Mouse (Mus musculus) CH12F3 (cell line): ENCODE measurements around the gene Adarb1.

ENCODE experiments used
- in situ Hi-C: fragments of 300-500 bp; cut with MboI; formaldehyde crosslinking; loops from 2 replicates; pipeline ENCODE4 v1.14.3; 2020; ENCODE audit warnings: low sequenced_read_pairs

Gene Adarb1

DNA sequence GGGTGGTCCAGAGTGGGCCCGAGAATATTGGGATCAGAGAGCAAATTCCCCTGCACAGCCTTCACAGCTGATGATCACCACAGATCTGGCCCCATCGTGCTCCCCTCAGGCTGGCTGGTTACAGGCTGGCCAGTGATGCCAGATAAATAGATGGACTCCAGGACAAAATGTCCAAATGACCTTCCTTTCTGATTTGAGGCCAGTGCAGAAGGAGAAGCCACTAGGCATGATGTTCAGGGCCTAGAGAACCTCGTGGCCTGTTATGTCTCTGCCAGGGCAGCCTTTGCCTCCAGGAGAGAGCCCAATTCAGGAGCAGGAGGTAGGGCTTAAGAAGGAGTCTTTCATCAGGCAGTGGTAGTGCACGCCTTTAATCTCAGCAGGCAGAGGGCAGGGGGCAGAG is 17.3 kb upstream of the Adarb1 start:
- in situ Hi-C loops = no loop called here

- in situ Hi-C loops = no loop called here
These were observed 16.5 kb upstream of the Adarb1 start for GRCm38 (mm10) chr10:77434457-77435151.

DNA sequence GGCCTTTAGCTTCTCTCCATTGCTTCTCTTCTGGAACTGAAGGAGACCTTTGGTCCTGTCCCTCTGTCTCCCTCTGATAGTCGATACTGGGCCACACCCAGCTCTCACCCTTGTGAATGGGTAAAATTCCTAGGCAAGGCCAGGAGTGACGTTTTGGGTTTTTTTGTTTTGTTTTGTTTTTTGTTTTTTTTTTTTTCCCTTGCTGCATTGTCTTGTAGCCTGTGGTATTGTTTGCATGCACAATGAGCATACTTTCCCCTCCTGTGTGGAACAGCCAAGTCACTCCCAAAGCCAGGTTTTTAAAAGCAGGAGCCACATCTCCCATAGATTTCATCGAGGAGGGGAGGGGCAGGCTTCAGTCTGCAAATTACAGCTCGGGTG is 16.0 kb upstream of the Adarb1 start:
- in situ Hi-C loops = no loop called here

GRCm38 (mm10) chr10:77430771-77431170 is 12.7 kb upstream of the Adarb1 start:
- in situ Hi-C loops = no loop called here

DNA sequence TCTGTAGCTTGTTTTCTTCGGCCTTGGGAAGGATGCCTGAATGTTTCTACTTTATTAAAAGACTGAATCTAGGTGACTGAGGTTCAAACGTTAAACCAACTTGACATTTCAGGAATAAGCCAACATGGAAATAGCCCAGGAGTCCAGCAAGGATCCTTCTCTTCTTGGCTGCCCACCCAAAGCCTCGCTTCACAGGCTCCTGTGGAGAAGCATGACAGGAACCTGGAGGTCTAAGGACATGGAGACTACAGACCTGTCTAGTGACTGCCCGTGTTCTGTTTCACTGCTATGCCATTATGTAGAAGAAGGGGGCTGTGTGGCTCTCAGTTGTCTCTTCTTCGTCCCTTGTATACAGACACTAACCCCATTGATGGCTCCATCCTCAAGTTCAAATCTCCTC is 11.9 kb upstream of the Adarb1 start:
- in situ Hi-C loops = no loop called here

GRCm38 (mm10) chr10:77427610-77428009 is 9.5 kb upstream of the Adarb1 start:
- in situ Hi-C loops = no loop called here

- in situ Hi-C loops = no loop called here
These were observed 2.1 kb upstream of the Adarb1 start for GRCm38 (mm10) chr10:77420190-77420589.

- in situ Hi-C loops = no loop called here
These were observed 599 bp downstream of the Adarb1 start for GRCm38 (mm10) chr10:77417240-77418102.

- in situ Hi-C loops = no loop called here
These were observed 1.3 kb downstream of the Adarb1 start for GRCm38 (mm10) chr10:77416666-77417239.

DNA sequence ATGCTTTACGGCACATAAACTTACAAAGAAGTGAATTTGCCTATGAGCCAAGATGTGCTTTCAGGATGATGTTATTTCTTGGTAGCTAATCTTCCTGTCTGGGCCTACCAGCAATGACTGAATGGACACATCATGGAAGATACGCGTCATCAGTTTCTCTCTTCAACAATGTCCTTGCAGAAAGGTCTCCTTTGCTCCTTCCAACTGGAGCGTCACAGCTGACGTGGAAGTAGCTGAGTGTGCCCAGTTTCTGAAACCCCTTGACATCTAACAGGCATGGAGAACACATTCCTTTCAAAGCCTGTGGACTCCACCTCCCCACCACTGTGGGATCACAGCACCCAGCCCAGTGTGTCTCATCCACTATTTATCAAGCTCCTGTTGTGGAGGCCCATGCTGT is 2.2 kb downstream of the Adarb1 start:
- in situ Hi-C loops = no loop called here

DNA sequence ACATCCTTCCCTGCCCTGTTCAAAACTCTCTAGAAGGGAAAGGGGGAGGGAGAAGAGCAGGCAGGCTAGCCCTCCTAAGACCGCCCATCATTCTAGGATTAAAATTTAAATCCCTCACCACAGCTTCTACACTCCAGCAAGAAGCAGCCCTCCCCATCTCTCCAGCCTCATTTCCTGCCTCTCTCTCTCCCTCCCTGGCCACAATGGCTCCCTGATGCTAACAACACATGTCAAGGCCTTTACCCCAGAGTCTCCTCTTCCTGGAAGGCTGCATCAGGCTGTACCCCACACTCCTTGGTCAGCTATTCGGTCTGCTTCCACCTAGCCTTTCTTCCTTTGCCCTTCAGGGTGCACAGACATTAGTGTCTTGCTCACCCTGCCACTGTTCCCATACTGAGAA is 4.3 kb downstream of the Adarb1 start:
- in situ Hi-C loops = no loop called here

DNA sequence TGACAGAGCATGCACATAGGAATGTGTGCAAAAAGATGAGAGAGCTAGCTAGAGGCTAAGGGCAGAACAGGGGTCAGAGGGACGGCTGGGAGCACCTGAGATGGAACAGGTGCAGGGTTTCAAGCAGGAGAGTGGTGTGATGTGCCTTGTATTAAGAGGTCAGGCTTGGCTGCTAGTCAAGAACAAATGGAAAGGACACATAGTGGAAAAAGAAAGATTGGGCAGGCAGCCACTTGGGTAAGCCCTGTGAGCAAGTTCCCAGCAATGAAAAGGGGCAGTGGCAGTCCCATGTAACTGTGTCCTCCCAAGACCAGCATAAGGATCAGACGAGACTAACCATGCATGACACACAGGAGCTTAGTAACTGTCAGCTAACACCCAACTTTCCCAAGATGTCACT is 8.9 kb downstream of the Adarb1 start:
- in situ Hi-C loops = no loop called here

- in situ Hi-C loops = no loop called here
These were observed 9.8 kb downstream of the Adarb1 start for GRCm38 (mm10) chr10:77408241-77408640.

GRCm38 (mm10) chr10:77406486-77406885 is 11.6 kb downstream of the Adarb1 start:
- in situ Hi-C loops = no loop called here

DNA sequence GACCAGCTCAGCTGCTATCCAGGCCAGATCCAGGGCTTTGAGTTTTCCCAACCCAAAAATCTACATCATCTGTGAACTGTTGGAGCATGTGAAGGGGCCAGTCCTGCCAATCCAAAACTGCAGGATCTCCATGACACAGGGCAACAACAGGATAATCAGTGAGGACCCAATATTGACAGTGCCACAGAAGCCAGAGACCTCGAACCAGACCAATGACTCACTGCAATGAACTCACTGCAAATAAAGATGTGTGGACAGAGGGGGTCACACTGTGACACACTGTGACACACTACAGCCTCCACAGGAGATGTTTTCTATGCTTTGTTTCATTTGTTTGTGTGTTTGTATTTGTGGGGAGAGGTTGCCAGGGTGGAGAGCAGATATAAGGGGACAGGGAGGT is 15.6 kb downstream of the Adarb1 start:
- in situ Hi-C loops = no loop called here

DNA sequence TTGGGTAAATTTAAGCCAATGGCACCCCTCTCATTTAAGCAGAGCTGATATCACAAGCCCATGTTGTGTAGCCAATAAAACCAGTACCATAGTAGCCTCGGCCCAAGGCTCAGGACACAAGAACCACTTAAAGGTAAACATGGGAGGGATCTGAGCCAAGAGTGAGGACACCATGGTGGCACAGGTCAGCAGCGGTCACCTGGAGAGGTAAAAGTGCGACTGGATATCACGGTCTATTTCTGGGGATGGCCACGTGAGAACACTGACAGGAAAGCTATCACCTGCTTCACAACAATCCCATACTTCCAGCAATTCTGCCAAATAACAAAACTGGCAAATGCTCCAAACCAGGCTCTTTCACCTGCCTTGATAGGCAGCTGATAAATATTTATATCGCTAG is 17.0 kb downstream of the Adarb1 start:
- in situ Hi-C loops = no loop called here

- in situ Hi-C loops = no loop called here
These were observed 18.1 kb downstream of the Adarb1 start for GRCm38 (mm10) chr10:77399938-77400337.

DNA sequence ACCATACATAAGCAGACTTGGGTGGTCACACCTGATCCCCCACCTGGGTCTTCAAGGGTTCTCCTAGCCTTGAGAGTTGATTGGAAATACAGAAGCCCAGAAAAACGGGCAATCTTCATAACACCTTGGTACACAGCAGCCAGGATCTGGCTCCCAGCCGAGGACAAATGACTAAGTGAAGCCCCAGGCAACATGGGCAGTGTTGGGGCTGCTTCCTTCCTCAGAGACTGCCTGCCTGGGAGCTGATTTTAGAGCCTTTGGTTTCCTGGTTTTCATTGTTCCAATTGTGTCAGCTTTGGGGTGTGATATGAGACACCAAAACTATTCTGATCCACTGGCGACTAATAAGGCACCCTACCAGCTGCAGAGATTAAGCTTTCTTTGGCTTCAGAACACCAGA is 20.0 kb downstream of the Adarb1 start:
- in situ Hi-C loops = no loop called here

GRCm38 (mm10) chr10:77397056-77397642 is 20.9 kb downstream of the Adarb1 start:
- in situ Hi-C loops = no loop called here

DNA sequence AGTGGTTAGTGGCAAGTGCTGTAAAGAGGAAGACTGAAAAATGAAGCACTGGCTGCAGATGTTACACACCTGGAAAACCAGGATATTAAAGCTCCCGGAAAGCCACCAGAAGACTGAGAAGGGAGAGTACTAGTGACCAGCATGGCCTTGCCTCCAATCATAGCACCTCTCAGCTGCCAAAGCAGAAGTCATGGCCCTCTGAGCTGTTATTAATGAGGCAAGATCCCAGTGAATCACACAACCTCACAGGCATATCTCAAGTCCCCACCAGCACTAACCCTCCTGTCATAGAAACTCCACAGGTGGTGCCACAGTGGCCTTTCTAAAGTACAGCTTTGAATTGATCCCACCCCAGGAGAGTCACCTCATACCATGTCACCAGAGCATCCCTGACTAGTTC is 22.1 kb downstream of the Adarb1 start:
- in situ Hi-C loops = no loop called here

DNA sequence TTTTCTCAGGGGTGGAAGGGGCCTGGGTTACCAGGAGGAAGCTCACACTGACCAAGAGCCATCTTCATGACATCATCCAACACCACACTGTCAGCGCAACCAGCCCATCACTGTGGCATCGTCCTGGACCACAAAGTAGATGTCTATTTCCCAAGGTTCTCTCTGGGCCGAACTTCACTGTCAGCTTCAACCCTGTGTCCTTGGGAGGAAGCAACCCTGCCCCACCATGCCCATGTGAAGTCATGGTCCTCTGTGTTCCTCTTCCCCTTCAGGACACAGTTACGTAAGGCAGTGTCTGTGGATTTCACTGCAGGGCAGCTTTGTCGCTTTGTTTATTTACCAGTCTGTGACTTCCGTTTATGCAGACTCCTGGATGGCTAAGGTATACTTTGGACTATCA is 27.0 kb downstream of the Adarb1 start:
- in situ Hi-C loops = no loop called here

- in situ Hi-C loops = no loop called here
These were observed 30.5 kb downstream of the Adarb1 start for GRCm38 (mm10) chr10:77387558-77387957.
